Mouse (Mus musculus): ENCODE measurements around the gene Treml1. TPM values are rescaled to one million over a fixed set of nuclear protein-coding genes. Genes with fewer than 3 reads are reported as not detected.

Treml1 gene
- total and polyA plus RNA-seq, 3 experiments: 0.34 to 6.7 TPM; not detected in 1

- no peak for ATAC-seq (ENCODE audit: extremely low read depth, insufficient number of reproducible peaks, low FRiP score, poor library complexity, severe bottlenecking)
- Histone ChIP-seq H3K9me3 (replicated peaks) (no peaks in the 10 kb centered on the region), H3K4me3 (ENCODE audit: low read depth, low read length) (no peak overlapping the region), H3K4me1 (ENCODE audit: insufficient read depth, low read depth, low read length) (peaks cover 58% of the 10 kb centered on the region), H3K27me3 (ENCODE audit: insufficient read depth, low read length) (no peaks in the 10 kb centered on the region), H3K36me3 (replicated peaks) (peaks cover 3% of the 10 kb centered on the region)
- no peak for TF ChIP-seq CTCF (IDR thresholded peaks at IDR 0.05; ENCODE audit: low read depth, low read length)
- TF ChIP-seq TAL1 (conservative IDR thresholded peaks at IDR 0.05; ENCODE audit: low read depth, low read length): no peak
- no peak for TF ChIP-seq GATA2 (IDR thresholded peaks at IDR 0.05; ENCODE audit: borderline replicate concordance, low read depth, low read length)
- TF ChIP-seq POLR2AphosphoS5 (IDR thresholded peaks at IDR 0.05; ENCODE audit: insufficient replicate concordance, low read depth, low read length): no peak
- no peak for TF ChIP-seq GATA1 (IDR thresholded peaks at IDR 0.05; ENCODE audit: borderline replicate concordance, low read length)
- DNase-seq (ENCODE audit: low spot score): no peak
Observed at GRCm38 (mm10) chr17:48324258-48324657, 35.5 kb upstream of the Treml1 start.

GRCm38 (mm10) chr17:48325093-48325492, 34.6 kb upstream of the Treml1 start:
- TF ChIP-seq GATA1 (IDR thresholded peaks at IDR 0.05; ENCODE audit: borderline replicate concordance, low read length) (no peak), GATA2 (IDR thresholded peaks at IDR 0.05; ENCODE audit: borderline replicate concordance, low read depth, low read length) (no peak), POLR2AphosphoS5 (IDR thresholded peaks at IDR 0.05; ENCODE audit: insufficient replicate concordance, low read depth, low read length) (no peak), TAL1 (conservative IDR thresholded peaks at IDR 0.05; ENCODE audit: low read depth, low read length) (no peak), CTCF (IDR thresholded peaks at IDR 0.05; ENCODE audit: low read depth, low read length) (no peak)
- Histone ChIP-seq H3K4me3 (ENCODE audit: low read depth, low read length) (no peak overlapping the region), H3K9me3 (replicated peaks) (no peaks in the 10 kb centered on the region), H3K36me3 (replicated peaks) (peaks cover 3% of the 10 kb centered on the region), H3K27me3 (ENCODE audit: insufficient read depth, low read length) (no peaks in the 10 kb centered on the region), H3K4me1 (ENCODE audit: insufficient read depth, low read depth, low read length) (peaks cover 58% of the 10 kb centered on the region)
- DNase-seq (ENCODE audit: low spot score): no peak
- no peak for ATAC-seq (ENCODE audit: extremely low read depth, insufficient number of reproducible peaks, low FRiP score, poor library complexity, severe bottlenecking)

GRCm38 (mm10) chr17:48325638-48326037, 34.1 kb upstream of the Treml1 start:
- ATAC-seq (ENCODE audit: extremely low read depth, insufficient number of reproducible peaks, low FRiP score, poor library complexity, severe bottlenecking) (no peak), DNase-seq (ENCODE audit: low spot score) (no peak)
- no peaks in the 10 kb centered on the region for H3K9me3 ChIP-seq (replicated peaks)
- peaks cover 55% of the 10 kb centered on the region for H3K4me1 ChIP-seq (ENCODE audit: insufficient read depth, low read depth, low read length)
- H3K36me3 ChIP-seq (replicated peaks): peaks cover 3% of the 10 kb centered on the region
- H3K4me3 ChIP-seq (ENCODE audit: low read depth, low read length): no peak overlapping the region
- no peaks in the 10 kb centered on the region for H3K27me3 ChIP-seq (ENCODE audit: insufficient read depth, low read length)
- TF ChIP-seq POLR2AphosphoS5 (IDR thresholded peaks at IDR 0.05; ENCODE audit: insufficient replicate concordance, low read depth, low read length) (no peak), GATA2 (IDR thresholded peaks at IDR 0.05; ENCODE audit: borderline replicate concordance, low read depth, low read length) (no peak), GATA1 (IDR thresholded peaks at IDR 0.05; ENCODE audit: borderline replicate concordance, low read length) (no peak), CTCF (IDR thresholded peaks at IDR 0.05; ENCODE audit: low read depth, low read length) (no peak), TAL1 (conservative IDR thresholded peaks at IDR 0.05; ENCODE audit: low read depth, low read length) (no peak)

GRCm38 (mm10) chr17:48326656-48327055, 33.1 kb upstream of the Treml1 start:
- no peak for ATAC-seq (ENCODE audit: extremely low read depth, insufficient number of reproducible peaks, low FRiP score, poor library complexity, severe bottlenecking)
- Histone ChIP-seq H3K4me1 (ENCODE audit: insufficient read depth, low read depth, low read length) (peaks cover 49% of the 10 kb centered on the region), H3K9me3 (replicated peaks) (no peaks in the 10 kb centered on the region)

GRCm38 (mm10) chr17:48332524-48332923, 27.2 kb upstream of the Treml1 start:
- DNase-seq (ENCODE audit: low spot score) (no peak), ATAC-seq (ENCODE audit: extremely low read depth, insufficient number of reproducible peaks, low FRiP score, poor library complexity, severe bottlenecking) (no peak)
- Histone ChIP-seq H3K4me1 (ENCODE audit: insufficient read depth, low read depth, low read length) (peaks cover 40% of the 10 kb centered on the region), H3K4me3 (ENCODE audit: low read depth, low read length) (no peak overlapping the region), H3K9me3 (replicated peaks) (peaks cover 2% of the 10 kb centered on the region; the same call in 1 of the 2 replicates), H3K27me3 (ENCODE audit: insufficient read depth, low read length) (no peaks in the 10 kb centered on the region), H3K36me3 (replicated peaks) (no peaks in the 10 kb centered on the region)
- TF ChIP-seq GATA2 (IDR thresholded peaks at IDR 0.05; ENCODE audit: borderline replicate concordance, low read depth, low read length) (no peak), GATA1 (IDR thresholded peaks at IDR 0.05; ENCODE audit: borderline replicate concordance, low read length) (no peak), CTCF (IDR thresholded peaks at IDR 0.05; ENCODE audit: low read depth, low read length) (no peak)

More at GRCm38 (mm10) chr17:48326656-48327055, 33.1 kb upstream of the Treml1 start:
- TF ChIP-seq TAL1 (conservative IDR thresholded peaks at IDR 0.05; ENCODE audit: low read depth, low read length) (no peak), GATA2 (IDR thresholded peaks at IDR 0.05; ENCODE audit: borderline replicate concordance, low read depth, low read length) (no peak), POLR2AphosphoS5 (IDR thresholded peaks at IDR 0.05; ENCODE audit: insufficient replicate concordance, low read depth, low read length) (no peak), CTCF (IDR thresholded peaks at IDR 0.05; ENCODE audit: low read depth, low read length) (no peak), GATA1 (IDR thresholded peaks at IDR 0.05; ENCODE audit: borderline replicate concordance, low read length) (no peak)
- DNase-seq (ENCODE audit: low spot score): no peak
- peaks cover 3% of the 10 kb centered on the region for H3K36me3 ChIP-seq (replicated peaks)
- H3K4me3 ChIP-seq (ENCODE audit: low read depth, low read length): no peak overlapping the region
- H3K27me3 ChIP-seq (ENCODE audit: insufficient read depth, low read length): no peaks in the 10 kb centered on the region

GRCm38 (mm10) chr17:48334186-48334585, 25.5 kb upstream of the Treml1 start:
- DNase-seq (ENCODE audit: low spot score): no peak
- H3K9me3 ChIP-seq (replicated peaks): peaks cover 2% of the 10 kb centered on the region; the same call in 1 of the 2 replicates
- no peaks in the 10 kb centered on the region for H3K27me3 ChIP-seq (ENCODE audit: insufficient read depth, low read length)
- H3K36me3 ChIP-seq (replicated peaks): no peaks in the 10 kb centered on the region
- H3K4me3 ChIP-seq (ENCODE audit: low read depth, low read length): no peak overlapping the region
- no peak for ATAC-seq (ENCODE audit: extremely low read depth, insufficient number of reproducible peaks, low FRiP score, poor library complexity, severe bottlenecking)
- peaks cover 46% of the 10 kb centered on the region for H3K4me1 ChIP-seq (ENCODE audit: insufficient read depth, low read depth, low read length)
- TF ChIP-seq TAL1 (conservative IDR thresholded peaks at IDR 0.05; ENCODE audit: low read depth, low read length) (no peak), GATA1 (IDR thresholded peaks at IDR 0.05; ENCODE audit: borderline replicate concordance, low read length) (no peak), GATA2 (IDR thresholded peaks at IDR 0.05; ENCODE audit: borderline replicate concordance, low read depth, low read length) (no peak), CTCF (IDR thresholded peaks at IDR 0.05; ENCODE audit: low read depth, low read length) (no peak), POLR2AphosphoS5 (IDR thresholded peaks at IDR 0.05; ENCODE audit: insufficient replicate concordance, low read depth, low read length) (no peak)

All from G1E (cell line).